Mouse (Mus musculus) right cerebral cortex, adult 2 months (tissue): ENCODE measurements around the gene 4933415A04Rik.

Source experiments
- DNase-seq, 2 experiments: peaks; one replicate each; pipeline ENCODE4 v3.0.0; 2021 to 2022; ENCODE audit warnings: low spot score in 2 of 2

Gene 4933415A04Rik

GRCm38 (mm10) chr11:43575061-43575375 lies 11.8 kb upstream of the 4933415A04Rik start:
- DNase-seq, result no peak

- DNase-seq, result no peak
These were observed 11.3 kb upstream of the 4933415A04Rik start for GRCm38 (mm10) chr11:43575376-43576151.

DNA sequence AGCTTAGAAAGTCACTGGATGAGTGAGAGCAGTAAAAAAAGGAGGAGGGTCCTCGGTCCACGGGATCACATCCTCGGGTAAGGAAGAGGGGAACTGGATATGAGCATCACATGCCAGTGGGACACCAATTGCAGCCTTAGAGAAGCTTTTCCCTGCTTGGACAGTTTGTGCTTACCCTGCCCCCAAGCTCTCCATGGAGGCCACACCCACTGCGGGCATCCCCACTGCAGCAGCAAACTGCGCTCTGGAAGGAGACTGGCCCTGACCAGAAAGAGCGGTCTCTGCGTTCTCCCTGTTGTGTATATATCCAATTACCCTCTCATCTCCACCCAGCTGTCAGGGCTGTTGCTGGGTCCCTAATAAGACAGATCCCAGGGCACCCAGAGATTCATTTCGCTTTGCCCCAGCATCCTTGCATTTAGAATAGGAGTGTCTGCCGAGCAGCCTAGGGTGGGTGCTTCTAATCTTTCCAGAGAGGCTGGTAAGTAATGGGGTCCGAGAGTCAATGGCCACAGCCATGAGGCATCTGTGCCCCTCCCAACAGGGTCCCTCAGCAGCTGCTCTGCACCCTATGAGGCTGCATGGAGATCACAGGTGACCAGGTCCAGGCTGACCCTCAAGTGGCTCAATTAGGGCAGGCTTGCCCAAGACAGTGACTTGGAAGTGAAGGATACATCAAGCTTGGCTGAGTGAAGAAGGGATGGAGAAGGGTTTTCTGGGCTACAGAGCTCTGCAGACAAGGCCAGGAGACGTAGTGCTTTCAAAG lies 8.9 kb upstream of the 4933415A04Rik start:
- DNase-seq, result no peak

- DNase-seq, result no peak
These were observed 1.4 kb upstream of the 4933415A04Rik start for GRCm38 (mm10) chr11:43585211-43586005.

DNA sequence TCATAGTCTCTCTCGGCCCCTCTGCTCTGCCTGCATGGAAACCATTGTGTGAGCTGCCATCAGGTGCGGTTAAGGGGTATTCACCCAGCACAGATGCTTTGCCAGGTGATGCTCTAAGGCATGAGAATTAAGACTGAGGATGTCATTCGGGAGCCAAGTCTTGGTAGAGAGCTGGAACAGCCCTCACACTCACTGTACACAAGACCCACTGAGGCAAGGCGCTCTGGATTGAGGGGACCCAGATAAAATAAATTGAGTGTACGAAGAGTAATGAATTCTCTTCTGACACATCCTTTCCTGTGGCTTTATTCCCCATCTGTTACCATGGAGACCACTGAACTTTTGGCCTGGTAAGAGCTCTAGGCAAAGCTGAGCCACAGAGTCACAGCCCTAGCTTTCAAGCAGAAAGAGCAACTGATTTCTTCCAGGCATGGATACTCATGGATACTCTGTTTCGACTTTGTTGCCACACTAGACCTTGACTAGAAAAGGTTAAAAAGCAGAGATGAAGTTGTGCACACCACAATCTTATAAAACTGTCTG lies 2.8 kb downstream of the 4933415A04Rik start:
- no peak for DNase-seq

DNA sequence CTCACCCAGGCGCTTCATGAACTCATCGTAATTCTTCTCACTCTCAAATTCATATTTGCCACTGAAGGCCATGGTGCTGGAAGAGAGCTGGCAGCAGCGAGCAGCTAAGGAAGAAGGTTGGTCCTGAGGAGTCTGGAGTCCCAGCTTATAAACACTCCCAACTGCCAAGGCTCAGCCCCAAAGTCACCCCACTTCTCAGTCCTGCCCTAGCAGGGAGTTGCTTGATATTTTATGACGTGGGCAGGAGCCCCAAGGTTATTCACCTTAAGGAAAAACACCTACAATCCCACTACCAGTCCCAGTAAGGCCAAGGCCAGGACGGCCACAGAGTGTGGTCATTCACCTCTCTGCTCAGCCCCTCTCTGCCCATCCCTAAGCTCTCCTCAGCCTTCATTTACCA lies 14.6 kb downstream of the 4933415A04Rik start, which contains the start of gene Fabp6:
Gene Fabp6 (minus strand): TSS at position 101 of the 400 bp plus-strand sequence.
- no peak for DNase-seq

- DNase-seq, result no peak
These were observed 17.4 kb downstream of the 4933415A04Rik start for GRCm38 (mm10) chr11:43604207-43604606.

- no peak for DNase-seq
These were observed 18.1 kb downstream of the 4933415A04Rik start for GRCm38 (mm10) chr11:43604891-43605290.

- no peak for DNase-seq
These were observed 19.0 kb downstream of the 4933415A04Rik start for GRCm38 (mm10) chr11:43605859-43606258.

DNA sequence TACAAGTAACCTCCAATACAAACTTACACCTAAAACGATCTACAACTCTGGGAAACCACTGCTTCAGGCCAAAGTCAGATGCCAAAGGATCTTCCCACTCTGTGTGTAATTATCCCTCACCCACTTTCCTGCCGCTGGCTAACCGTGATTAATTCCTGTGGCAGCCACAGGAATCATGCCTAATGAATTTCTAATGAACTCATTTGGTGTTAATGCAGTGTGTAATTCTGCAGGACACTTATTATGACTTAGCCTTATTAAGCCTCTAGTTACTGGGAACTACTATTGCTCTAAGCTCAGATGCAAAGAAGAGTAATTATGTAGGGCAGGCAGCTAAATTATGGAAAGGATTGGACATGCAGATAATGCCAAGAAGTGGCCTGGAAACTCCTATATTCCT lies 21.6 kb downstream of the 4933415A04Rik start:
- no peak for DNase-seq

GRCm38 (mm10) chr11:43610006-43610661 lies 23.3 kb downstream of the 4933415A04Rik start:
- DNase-seq, result no peak

DNA sequence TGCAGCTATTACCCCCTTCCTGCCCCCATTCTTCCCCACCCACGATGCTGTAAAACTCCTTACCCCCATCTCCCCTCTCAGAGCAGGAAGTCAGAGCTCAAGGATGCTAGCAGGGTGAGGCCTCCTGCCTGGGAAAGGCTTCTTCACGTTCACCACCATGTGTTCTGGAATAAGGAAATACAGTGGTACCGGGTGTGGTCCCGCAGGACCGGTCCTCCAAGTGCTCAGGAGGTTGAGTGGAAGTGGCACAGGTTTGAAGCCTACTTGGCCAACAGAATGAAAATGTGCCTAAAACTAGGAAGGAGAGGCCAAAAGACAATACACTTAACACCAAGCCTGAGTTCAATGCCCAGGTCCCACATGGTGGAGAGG lies 23.8 kb downstream of the 4933415A04Rik start:
- DNase-seq, result no peak

GRCm38 (mm10) chr11:43612834-43613488 lies 26.1 kb downstream of the 4933415A04Rik start:
- DNase-seq, result peak; percentile 90 to 91

DNA sequence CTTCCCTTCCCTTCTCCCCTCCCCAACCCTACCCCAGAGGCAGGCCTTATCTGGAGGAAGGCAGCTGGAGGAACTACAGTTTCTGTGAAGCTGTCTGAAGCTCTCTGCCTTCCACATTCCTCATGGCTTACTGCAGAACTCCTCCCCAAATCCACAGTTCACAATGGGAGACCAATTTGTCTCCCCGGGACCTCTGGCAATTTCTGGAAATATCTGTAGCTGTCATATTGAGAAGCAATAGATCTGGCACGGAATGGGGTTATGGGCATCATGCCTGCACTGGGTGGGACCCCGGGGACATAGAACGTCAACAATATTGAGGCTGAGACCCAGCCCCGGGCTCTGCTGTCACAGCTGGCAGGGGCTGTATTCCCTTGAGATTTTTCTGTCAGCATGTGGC lies 31.1 kb downstream of the 4933415A04Rik start:
- DNase-seq, result no peak

GRCm38 (mm10) chr11:43618403-43618802 lies 31.6 kb downstream of the 4933415A04Rik start:
- DNase-seq, result no peak

- DNase-seq, result no peak
These were observed 34.9 kb downstream of the 4933415A04Rik start for GRCm38 (mm10) chr11:43621769-43622168.

GRCm38 (mm10) chr11:43624341-43624740 lies 37.5 kb downstream of the 4933415A04Rik start:
- peak in 1 of 2 experiments; percentile 50 for DNase-seq

DNA sequence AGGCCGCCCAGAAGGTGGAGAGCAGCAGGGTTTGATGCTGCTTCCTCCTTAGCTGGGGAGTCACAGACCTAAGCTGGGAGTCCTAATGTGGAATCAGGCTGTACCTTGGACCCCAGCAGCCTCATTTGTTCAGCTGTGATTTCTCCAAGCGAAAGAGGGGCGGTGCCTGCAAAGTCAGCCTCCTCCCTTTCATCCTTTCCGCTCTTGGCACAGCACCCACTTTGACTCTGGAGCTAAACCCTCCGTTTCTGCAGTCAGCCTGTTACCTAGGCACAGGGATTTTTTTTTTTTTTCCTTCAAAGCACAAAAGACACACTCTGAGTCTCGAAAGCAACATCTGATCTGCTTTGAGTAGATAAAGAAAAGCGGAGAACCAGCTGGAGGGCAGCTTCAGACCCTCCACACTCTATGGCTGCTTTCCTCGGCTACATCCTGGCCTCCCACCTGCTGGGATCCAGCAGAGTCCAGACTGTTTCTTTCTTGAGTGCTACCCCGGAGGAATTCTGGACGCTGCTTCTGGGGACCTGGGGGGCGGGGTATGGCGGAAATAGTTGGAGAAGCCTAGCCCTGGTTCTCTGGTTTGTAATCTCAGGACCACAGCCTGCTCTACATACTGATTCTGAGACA lies 39.6 kb downstream of the 4933415A04Rik start:
- DNase-seq, result peak; percentile 47 to 60

DNA sequence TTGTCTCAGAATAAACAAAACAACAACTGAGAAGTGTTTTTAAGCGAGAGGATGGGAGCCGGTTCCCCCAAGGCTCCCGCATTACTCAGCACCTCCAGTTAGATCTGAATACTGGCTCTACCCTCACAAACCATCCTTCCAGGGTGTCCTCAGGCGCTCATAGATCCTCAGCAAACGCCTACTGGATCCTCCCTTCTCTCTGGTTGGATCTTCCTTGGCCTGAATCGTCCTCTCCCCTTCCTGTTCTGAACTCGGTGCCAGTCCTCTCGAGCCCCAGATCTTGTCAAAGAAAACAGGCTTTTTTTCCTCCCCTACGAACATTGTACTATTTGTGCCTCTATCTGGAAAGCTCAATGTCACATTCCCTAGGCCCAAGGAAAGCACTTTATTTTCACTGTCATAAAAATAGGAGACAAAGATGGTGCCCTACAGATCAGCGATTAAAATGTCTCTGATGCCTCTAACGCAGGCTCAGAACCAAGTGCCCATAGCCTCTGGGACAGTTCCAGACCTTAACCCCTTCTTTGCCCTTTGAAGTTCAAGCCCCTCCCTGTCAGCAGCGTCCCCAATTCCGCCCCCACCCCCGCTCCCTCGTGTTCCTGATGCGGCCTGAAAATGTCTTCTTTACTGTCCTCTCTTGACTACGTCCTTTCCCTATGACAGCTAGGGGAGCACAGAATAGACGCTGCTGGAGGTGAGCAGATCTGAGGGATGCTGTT lies 40.2 kb downstream of the 4933415A04Rik start:
- DNase-seq, result no peak

- DNase-seq, result no peak
These were observed 44.8 kb downstream of the 4933415A04Rik start for GRCm38 (mm10) chr11:43631645-43632044.
